Mouse (Mus musculus): Measurements from ENCODE around the gene Ncoa6.

Ncoa6 gene

DNA sequence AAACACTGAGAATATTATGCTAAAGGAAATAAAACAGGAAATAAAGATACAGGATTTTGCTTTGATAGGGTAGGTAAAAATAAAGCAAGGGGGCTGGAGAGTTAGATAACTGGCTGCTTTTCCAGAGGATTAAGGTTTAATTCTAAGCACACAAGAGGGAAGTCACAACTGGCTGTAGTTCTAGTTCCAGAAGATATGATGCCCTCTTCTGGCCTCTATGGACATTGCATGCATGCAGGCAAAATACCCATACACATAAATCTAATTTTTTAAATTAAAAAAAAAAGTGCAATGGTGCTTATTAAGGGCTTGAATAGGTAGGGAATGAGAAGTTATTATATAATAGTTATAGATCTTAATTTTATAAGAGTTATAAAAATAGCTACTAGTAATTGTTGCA lies 37.2 kb downstream of the Ncoa6 start:
- no peak for DNase-seq (ENCODE audit: low spot score in 2 of 2)

DNA sequence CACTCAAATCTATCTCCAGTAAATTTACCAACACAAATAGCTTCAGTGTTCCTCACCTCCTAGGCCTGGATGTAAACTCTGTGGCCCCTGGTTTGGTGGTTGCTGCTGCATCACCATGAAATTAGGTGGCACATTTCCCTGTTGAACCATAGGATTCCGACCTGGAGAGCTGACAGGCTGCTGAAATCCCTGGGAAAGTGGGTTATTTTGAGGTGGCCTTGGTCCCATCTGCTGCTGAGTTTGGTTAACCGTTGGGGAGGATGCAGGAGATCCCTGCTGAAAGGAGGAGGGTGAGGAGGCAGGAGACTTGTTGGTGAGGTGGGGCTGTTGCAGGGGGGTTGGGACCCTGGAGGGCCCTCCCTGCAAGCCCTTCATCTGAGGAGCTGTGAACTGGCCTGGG lies 52.8 kb downstream of the Ncoa6 start:
- DNase-seq (ENCODE audit: low spot score in 2 of 2): no peak

DNA sequence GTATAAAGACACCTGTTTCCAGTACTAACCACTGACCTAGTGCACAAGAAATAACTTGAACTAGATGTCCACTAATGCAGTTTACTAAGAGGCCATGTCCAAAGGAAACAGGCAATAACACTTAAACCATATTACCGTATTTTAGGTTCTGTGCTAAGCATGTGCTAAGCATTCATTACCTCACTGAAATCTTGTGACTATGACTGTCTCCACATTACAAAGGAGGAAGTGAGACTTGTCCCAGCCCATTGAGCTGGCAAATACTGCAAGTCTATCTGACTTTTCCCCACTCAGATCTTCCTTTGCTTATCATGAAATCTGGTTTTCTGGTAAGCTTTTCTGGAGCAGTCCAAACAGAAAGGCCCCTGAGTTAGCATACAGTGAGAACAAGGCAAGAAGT lies 69.1 kb downstream of the Ncoa6 start:
- no peak for DNase-seq (ENCODE audit: low spot score in 2 of 2)

- DNase-seq (ENCODE audit: low spot score in 2 of 2): no peak
Measured at GRCm38 (mm10) chr2:155401926-155402325, 71.8 kb downstream of the Ncoa6 start.

DNA sequence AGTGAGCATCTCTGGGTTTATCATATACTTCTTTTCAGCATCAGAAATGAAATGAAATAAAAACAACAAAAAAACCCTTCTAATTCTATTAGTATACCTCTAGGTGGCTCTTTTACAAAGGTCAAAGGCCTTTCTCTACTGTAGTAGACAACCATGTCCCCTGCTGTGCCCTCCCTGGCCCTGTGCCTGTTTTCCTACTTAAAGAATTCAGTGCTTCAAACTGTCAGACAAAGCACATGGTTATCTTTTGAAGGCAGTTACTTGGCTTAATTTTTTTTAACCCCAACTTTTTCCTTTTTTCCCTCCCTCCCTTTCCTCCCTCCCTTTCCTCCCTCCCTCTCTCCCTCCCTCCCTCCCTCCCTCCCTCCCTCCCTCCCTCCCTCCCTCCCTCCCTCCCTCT lies 73.4 kb downstream of the Ncoa6 start:
- no peak for DNase-seq (ENCODE audit: low spot score in 2 of 2)

DNA sequence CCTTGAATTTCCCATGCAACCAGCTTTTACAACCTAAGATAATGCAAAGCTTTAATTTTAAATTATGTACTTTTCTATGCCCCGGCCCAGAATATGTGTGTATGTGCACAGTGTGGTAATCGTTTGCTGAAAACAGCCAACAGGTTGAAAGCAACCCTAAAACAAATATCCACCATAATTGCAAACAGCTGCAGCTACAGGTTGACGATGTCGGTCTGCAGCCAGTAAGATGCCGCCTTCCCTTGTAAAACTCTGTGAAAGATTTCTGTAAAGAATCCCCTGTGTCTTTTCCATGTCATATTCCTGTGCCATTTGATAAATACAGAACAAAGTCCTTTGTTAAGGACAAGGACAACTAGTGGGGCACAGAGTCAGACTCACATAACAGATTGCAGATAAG lies 79.1 kb downstream of the Ncoa6 start:
- DNase-seq (ENCODE audit: low spot score in 2 of 2): no peak

DNA sequence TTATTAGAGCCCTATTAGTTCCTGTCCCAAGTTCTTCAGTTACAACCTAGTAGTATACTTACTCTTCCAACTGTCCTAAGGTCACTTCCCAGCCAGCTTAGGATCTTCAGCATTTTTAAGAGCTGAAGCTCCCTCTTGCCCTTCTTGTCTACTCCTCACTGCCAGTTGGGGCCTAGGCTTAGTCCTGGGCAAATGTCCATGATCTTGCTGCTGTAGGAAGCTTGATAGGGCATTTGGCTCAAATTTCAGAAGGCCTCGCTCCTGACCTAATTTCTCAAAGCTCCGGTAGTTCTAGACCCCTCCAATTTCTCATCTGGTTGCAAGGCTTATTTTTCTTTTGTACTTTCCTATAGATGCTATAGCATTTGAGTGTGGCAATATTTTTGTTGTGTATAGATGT lies 85.1 kb downstream of the Ncoa6 start:
- DNase-seq (ENCODE audit: low spot score in 2 of 2): no peak

- no peak for DNase-seq (ENCODE audit: low spot score in 2 of 2)
Measured at GRCm38 (mm10) chr2:155387052-155387451, 86.6 kb downstream of the Ncoa6 start.

- DNase-seq (ENCODE audit: low spot score in 2 of 2): no peak
Measured at GRCm38 (mm10) chr2:155386534-155386899, 87.2 kb downstream of the Ncoa6 start.

DNA sequence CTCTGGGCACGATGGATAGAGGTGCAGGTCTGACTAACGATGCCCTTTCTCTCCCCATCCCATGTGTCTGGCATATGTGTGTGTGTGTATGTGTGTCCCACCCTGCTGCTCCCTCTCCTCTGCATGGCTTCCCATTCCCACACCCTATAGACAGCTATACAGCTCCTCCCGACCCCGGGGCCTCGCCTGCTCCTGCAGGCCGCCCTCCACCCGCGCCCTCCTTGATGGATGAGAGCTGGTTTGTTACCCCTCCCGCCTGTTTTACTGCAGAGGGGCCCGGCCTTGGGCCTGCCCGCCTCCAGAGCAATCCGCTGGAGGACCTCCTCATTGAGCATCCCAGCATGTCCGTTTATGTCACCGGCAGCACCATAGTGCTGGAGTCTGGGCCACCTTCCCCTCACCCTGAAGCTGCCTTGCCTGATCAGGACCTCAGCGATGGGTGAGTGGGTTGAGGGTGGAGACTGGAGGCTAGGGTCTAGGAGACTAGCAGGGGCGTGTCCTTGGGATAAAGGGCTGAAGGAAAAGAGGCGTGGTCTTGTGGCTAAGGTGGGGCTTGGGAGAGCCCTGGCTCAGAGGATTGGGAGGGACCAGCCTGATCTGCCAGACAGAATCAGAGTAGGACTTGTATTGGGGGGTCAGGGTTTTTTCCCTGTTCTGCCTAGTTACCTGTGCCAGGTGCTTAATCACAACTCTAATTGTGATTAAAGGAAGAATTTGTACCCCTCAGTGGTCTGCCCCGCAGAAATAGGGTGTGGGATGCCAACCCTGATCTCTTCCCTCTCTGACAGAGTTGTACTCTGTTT lies 87.8 kb downstream of the Ncoa6 start:
- DNase-seq (ENCODE audit: low spot score in 2 of 2): no peak

GRCm38 (mm10) chr2:155385090-155385489 lies 88.6 kb downstream of the Ncoa6 start:
- DNase-seq (ENCODE audit: low spot score in 2 of 2): peak; percentile 67 to 80

DNA sequence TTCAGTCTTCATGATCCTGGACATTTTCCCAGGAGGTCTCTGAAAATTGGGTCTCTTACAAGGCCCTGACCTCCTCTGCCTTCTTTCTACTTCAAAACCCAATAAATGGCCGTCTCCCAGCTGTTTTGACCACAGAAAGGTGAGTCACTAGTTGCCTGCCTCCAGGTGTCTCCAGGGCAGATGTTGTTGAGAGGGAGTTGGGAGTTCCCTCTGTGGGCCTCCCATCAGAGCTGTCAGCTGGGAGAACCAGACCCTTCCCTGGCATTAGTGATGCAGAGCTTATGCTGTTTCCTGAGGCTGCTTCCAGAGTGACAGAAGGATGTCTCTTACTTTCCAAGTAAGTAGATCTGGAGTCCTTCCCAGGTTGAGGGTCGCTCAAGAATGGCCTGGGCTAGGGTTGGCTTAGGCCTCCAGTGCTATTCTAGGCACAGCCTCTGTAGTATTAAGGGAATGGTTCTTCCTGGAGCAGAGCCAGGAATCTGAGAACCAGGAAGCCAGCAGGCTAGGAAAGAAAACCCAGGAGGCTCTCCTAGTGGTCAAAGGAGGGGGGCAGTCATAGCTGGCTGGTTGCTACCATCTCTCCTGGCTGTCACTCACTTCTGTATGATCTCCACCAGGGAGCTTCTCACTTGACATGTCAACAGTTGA lies 90.8 kb downstream of the Ncoa6 start:
- DNase-seq (ENCODE audit: low spot score in 2 of 2): no peak

- no peak for DNase-seq (ENCODE audit: low spot score in 2 of 2)
Measured at GRCm38 (mm10) chr2:155382332-155382700, 91.4 kb downstream of the Ncoa6 start.

GRCm38 (mm10) chr2:155381643-155382331 lies 91.9 kb downstream of the Ncoa6 start:
- DNase-seq (ENCODE audit: low spot score in 2 of 2): peak; percentile 93 to 98

DNA sequence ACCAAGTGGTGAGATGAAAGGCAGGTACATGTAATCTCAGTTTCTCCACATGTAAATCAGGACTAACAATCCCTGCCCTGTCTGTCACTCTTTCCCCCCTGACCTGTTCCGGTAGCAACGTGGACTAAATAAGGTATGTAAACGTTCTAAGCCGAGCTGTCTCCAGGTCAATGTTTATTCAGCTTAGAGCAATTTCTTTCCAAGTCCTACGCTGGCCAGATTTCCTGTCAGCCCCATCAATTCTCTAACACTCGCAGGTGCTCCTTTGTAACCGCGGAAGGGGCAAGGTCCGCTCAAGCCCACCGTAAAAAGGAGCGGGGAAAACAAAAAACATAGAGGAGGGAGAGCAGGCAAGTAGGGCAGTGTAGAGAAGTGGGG lies 92.6 kb downstream of the Ncoa6 start:
- no peak for DNase-seq (ENCODE audit: low spot score in 2 of 2)

- no peak for DNase-seq (ENCODE audit: low spot score in 2 of 2)
Measured at GRCm38 (mm10) chr2:155380261-155381059, 93.2 kb downstream of the Ncoa6 start, which contains the start of gene Trp53inp2. TSS of gene Trp53inp2 (plus strand) at chr2:155381059.

DNA sequence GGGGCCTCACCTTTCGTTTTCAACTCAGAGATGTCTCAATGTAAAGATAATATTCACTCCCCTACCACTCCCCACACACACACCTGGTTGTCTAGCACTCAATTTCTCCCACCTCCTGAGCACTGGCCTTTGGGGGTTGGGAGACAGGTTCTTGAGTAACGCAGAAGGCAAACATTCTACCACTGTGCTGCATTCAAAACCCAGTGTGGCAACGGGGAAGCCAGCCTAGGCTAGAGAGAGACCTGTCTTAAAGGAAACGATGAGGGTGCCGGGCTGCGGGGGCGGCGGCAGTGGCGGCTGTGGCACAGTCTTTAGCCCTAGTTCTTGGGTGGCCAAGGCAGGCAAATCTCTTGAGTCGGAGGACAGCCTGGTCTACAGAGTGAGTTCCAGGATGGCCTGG lies 97.5 kb downstream of the Ncoa6 start:
- no peak for DNase-seq (ENCODE audit: low spot score in 2 of 2)

DNA sequence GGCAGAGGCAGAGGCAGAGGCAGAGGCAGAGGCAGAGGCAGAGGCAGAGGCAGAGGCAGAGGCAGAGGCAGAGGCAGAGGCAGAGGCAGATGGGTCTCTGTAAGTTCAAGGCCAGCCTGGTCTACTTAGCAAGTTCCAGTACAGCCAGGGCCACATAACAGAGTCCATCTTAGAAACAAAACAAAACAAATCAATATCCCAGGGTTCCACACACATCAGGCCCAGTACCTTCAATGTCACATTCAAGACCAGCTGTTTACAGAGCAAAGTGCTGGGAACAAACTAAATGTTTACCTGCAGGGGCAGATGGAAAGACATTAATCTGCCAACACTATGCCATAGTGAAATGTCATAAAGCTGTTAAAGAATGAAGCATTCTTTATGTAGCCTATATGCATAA lies 99.2 kb downstream of the Ncoa6 start:
- no peak for DNase-seq (ENCODE audit: low spot score in 2 of 2)

DNA sequence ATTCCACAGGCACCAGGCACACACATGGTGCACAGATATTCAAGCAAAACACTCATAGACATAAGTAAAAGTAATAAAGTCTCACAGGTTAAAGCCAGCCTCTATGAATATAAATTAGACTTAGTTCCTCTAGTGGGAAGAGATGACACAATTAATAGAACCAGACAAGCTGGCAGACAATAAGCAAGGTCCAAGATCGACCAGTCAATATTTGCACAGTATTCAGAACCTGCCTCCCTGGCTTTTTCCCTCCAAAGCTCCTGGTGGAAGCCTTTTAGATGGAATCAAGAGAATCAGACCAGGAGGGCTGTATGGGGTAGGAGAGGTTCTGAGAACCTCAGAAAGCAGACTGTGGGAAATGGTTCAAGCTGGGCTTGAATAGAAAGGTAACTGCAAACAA lies 99.8 kb downstream of the Ncoa6 start:
- no peak for DNase-seq (ENCODE audit: low spot score in 2 of 2)

DNA sequence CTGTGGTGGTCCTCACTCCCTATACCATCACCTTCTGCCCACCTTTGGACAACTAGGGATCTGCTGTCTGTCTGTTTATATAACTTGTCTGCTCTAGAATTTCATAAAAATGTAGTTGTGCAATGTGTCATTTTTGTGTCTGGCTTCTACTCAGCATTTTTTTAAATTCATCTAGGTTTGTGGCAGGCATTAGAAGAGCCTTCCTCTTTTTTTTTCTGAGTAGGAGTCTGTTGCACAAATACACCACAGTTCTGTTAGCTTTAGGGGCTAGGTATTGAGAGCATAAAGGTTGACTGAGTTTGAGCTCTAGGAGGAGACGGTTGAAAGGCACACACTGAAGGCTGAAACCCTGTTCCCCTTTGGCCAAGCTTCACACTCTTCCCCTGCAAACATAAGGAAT lies 100.4 kb downstream of the Ncoa6 start:
- DNase-seq (ENCODE audit: low spot score in 2 of 2): no peak

DNA sequence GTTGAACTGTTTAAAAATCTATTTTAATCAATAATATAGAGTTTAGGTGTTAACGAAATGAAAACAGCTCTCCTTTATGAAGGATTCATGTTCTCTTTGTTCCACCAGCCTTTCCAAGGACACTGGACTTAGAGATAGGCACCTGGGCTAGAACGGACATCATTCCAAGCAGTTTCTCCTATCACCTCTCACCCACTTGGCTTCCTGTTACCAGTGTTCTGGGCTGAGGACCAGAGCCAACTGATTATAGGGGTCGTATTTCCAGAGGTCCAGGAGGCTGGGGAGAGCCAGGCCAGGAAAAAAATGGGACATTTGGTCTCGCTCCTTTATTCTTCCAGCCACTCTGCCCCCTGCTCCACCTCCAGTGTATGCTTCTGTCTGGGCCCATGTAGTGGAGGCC lies 101.2 kb downstream of the Ncoa6 start:
- no peak for DNase-seq (ENCODE audit: low spot score in 2 of 2)

- DNase-seq (ENCODE audit: low spot score in 2 of 2): no peak
Measured at GRCm38 (mm10) chr2:155369333-155369883, 104.3 kb downstream of the Ncoa6 start.
